Mouse (Mus musculus) lung, postnatal 0 days (tissue): ENCODE results near the gene Map7d2.

Experiments
- CTCF ChIP-seq: IDR thresholded peaks from 2 replicates; pipeline ENCODE4 v1.5.1; 2016; ENCODE audit warnings: antibody characterized with exemption, mild to moderate bottlenecking
- EP300 ChIP-seq: IDR thresholded peaks from 2 replicates; pipeline ENCODE4 v1.6.1; 2016; ENCODE audit warnings: antibody characterized with exemption, mild to moderate bottlenecking, control low read depth

GRCm38 (mm10) chrX:159541936-159542335, 127.6 kb downstream of the Map7d2 start:
- TF ChIP-seq CTCF (no peak), EP300 (no peak)
